Mouse (Mus musculus) liver, embryonic 14.5 days (tissue): ENCODE measurements at regions not wholly inside any gene's neighbourhood (a gene's known extent, or its start where the extent isn't known, plus 50 kb on each side); places are given as distances from the start of the nearest gene placed in this dataset.

Experiments used
- ATAC-seq: fragments of 200-750 bp; cut with Nextera tagmentation; 2 replicates; pipeline ENCODE4 v1.8.0; 2017; ENCODE audit warnings: moderate number of reproducible peaks, mild to moderate bottlenecking, moderate library complexity; ENCODE audit not compliant: insufficient read depth
- DNase-seq, 3 experiments: peaks; one replicate each; pipeline ENCODE4 v3.0.0-alpha.2; 2012 to 2013; ENCODE audit warnings: low read depth in 3 of 3, low spot score in 3 of 3
- H3K27ac ChIP-seq: fragments of 300-500 bp; sonication (generic); 2 replicates; pipeline ENCODE4 v1.5.1; 2014; ENCODE audit warnings: moderate library complexity, mild to moderate bottlenecking, control low read depth, inconsistent platforms
- H3K27me3 ChIP-seq: fragments of 300-500 bp; sonication (generic); 2 replicates; pipeline ENCODE4 v1.6.1; 2014; ENCODE audit warnings: mild to moderate bottlenecking, low read length, moderate library complexity; ENCODE audit not compliant: control insufficient read depth, insufficient read depth
- H3K36me3 ChIP-seq: fragments of 300-500 bp; sonication (generic); replicated peaks from 2 replicates; pipeline ENCODE4 v1.6.1; 2014; ENCODE audit warnings: low read depth; ENCODE audit not compliant: control insufficient read depth, insufficient read depth
- H3K4me1 ChIP-seq, 2 experiments: fragments of 200-500 bp in 1 of 2; fragments of 300-500 bp in 1 of 2; sonication (generic) in 1 of 2; replicated peaks; 2 replicates each; pipeline ENCODE4 v1.6.1; 2012 to 2014; ENCODE audit warnings: antibody characterized with exemption in 1 of 2, inconsistent platforms in 1 of 2, low read length in 1 of 2; ENCODE audit not compliant: control insufficient read depth in 2 of 2, insufficient read depth in 2 of 2
- H3K4me2 ChIP-seq: fragments of 300-500 bp; sonication (generic); 2 replicates; pipeline ENCODE4 v1.6.1; 2014; ENCODE audit warnings: low read depth, mild to moderate bottlenecking, control low read depth, moderate library complexity
- H3K4me3 ChIP-seq, 2 experiments: fragments of 200-500 bp in 1 of 2; fragments of 300-500 bp in 1 of 2; sonication (generic) in 1 of 2; 2 replicates each; pipeline ENCODE4 v1.5.1; 2012 to 2014; ENCODE audit warnings: low read depth in 2 of 2, low read length in 2 of 2, mild to moderate bottlenecking in 2 of 2, control low read depth in 1 of 2, inconsistent platforms in 1 of 2, moderate library complexity in 1 of 2; ENCODE audit not compliant: insufficient read depth in 1 of 2
- H3K9ac ChIP-seq: fragments of 300-500 bp; sonication (generic); replicated peaks from 2 replicates; pipeline ENCODE4 v1.6.1; 2014; ENCODE audit warnings: mild to moderate bottlenecking, control low read depth, moderate library complexity
- H3K9me3 ChIP-seq: fragments of 300-500 bp; sonication (generic); 2 replicates; pipeline ENCODE4 v1.6.1; 2016; ENCODE audit warnings: low read length, mixed read lengths; ENCODE audit not compliant: control insufficient read depth
- CTCF ChIP-seq: IDR thresholded peaks from 2 replicates; pipeline ENCODE4 v1.5.1; 2016; ENCODE audit warnings: antibody characterized with exemption, low read depth, control low read depth
- EP300 ChIP-seq: IDR thresholded peaks from 2 replicates; pipeline ENCODE4 v1.6.1; 2016; ENCODE audit warnings: antibody characterized with exemption, low read depth
- WGBS: fragments of 180-500 bp; shearing (Covaris S2); extraction: QIAGEN DNeasy Blood & Tissue Kit; methylation state at CpG from one replicate; pipeline ENCODE4 v1.1.7; 2014; ENCODE audit not compliant: insufficient replicate concordance; 5-methylcytosine and 5-hydroxymethylcytosine counted together

- no peak overlapping the region for H3K27ac ChIP-seq
- WGBS = 54% methylated on average over 6 of the region's 6 CpGs
- no peaks in the 10 kb centered on the region for H3K9me3 ChIP-seq
- H3K4me1 ChIP-seq = no peaks in the 10 kb centered on the region
- H3K36me3 ChIP-seq = no peaks in the 10 kb centered on the region
- no peak for TF ChIP-seq EP300
- TF ChIP-seq CTCF = no peak
- no peak overlapping the region for H3K9ac ChIP-seq
- H3K4me2 ChIP-seq = no peak overlapping the region
- no peaks in the 10 kb centered on the region for H3K27me3 ChIP-seq
- ATAC-seq (no peak), DNase-seq (no peak)
- H3K4me3 ChIP-seq = no peak overlapping the region
These were observed 360.3 kb upstream of the Gm5148 start for GRCm38 (mm10) chr3:38084548-38084947.

DNA sequence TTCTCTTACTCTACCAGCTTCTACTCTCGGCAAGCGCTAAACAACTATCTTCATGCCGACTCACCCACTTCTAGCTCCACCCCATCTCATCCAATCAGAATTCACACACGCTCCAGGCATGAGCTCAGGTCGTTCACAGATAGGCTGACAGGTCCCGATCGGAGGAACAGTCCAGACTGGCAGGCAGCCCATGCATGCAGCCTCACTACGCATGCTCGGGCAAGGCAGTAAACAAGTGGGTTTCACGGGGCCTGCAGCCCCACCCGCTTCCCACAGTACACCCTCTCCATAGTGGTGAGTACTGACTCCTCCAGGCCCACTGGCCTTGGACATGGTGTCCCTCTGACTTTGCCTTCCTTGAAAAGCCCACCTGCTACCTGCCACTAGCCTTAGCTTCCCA lies 358.1 kb upstream of the Gm5148 start:
- H3K4me3 ChIP-seq = no peak overlapping the region
- H3K4me2 ChIP-seq = no peak overlapping the region
- H3K9me3 ChIP-seq = no peaks in the 10 kb centered on the region
- no peaks in the 10 kb centered on the region for H3K4me1 ChIP-seq
- 68% methylated on average over 11 of the region's 11 CpGs for WGBS
- no peak for TF ChIP-seq CTCF
- TF ChIP-seq EP300 = no peak
- H3K9ac ChIP-seq = no peak overlapping the region
- ATAC-seq (no peak), DNase-seq (no peak)
- no peaks in the 10 kb centered on the region for H3K36me3 ChIP-seq
- no peaks in the 10 kb centered on the region for H3K27me3 ChIP-seq
- no peak overlapping the region for H3K27ac ChIP-seq

- Histone ChIP-seq H3K9ac (no peak overlapping the region), H3K4me3 (no peak overlapping the region), H3K27me3 (no peaks in the 10 kb centered on the region), H3K36me3 (no peaks in the 10 kb centered on the region), H3K27ac (no peak overlapping the region), H3K9me3 (no peaks in the 10 kb centered on the region), H3K4me1 (no peaks in the 10 kb centered on the region), H3K4me2 (no peak overlapping the region)
- WGBS = 26% methylated on average over 1 of the region's 1 CpGs
- no peak for TF ChIP-seq EP300
- TF ChIP-seq CTCF = no peak
- ATAC-seq (no peak), DNase-seq (no peak)
These were observed 352.5 kb upstream of the Gm5148 start for GRCm38 (mm10) chr3:38076835-38077234.

GRCm38 (mm10) chr3:38073946-38074345 lies 349.7 kb upstream of the Gm5148 start:
- WGBS = 62% methylated on average over 4 of the region's 4 CpGs
- Histone ChIP-seq H3K27ac (no peak overlapping the region), H3K4me2 (no peak overlapping the region), H3K36me3 (no peaks in the 10 kb centered on the region), H3K9me3 (no peaks in the 10 kb centered on the region), H3K27me3 (no peaks in the 10 kb centered on the region), H3K4me3 (no peak overlapping the region), H3K9ac (no peak overlapping the region), H3K4me1 (no peaks in the 10 kb centered on the region)
- TF ChIP-seq CTCF (no peak), EP300 (no peak)
- no peak for DNase-seq
- ATAC-seq = no peak

- no peak overlapping the region for H3K27ac ChIP-seq
These were observed 331.3 kb upstream of the Gm5148 start for GRCm38 (mm10) chr3:38055627-38056026.

More at GRCm38 (mm10) chr3:38055627-38056026, 331.3 kb upstream of the Gm5148 start:
- ATAC-seq (no peak), DNase-seq (no peak)
- WGBS = 59% methylated on average over 9 of the region's 9 CpGs
- no peak overlapping the region for H3K4me2 ChIP-seq
- no peak overlapping the region for H3K9ac ChIP-seq
- TF ChIP-seq CTCF (no peak), EP300 (no peak)
- no peaks in the 10 kb centered on the region for H3K4me1 ChIP-seq
- no peak overlapping the region for H3K4me3 ChIP-seq
- no peaks in the 10 kb centered on the region for H3K27me3 ChIP-seq
- H3K36me3 ChIP-seq = no peaks in the 10 kb centered on the region
- no peaks in the 10 kb centered on the region for H3K9me3 ChIP-seq
